Mouse (Mus musculus) left cerebral cortex, adult 2 months (tissue): Measurements from ENCODE around the gene Cmtm6. TPM values are rescaled to one million over a fixed set of nuclear protein-coding genes. Genes with fewer than 3 reads are reported as not detected.
A peak's percentile ranks its signal among the peaks of the same experiment; 100 is the strongest.

Source experiments
- DNase-seq, 2 experiments: peaks; one replicate each; pipeline ENCODE4 v3.0.0; 2021 to 2022; ENCODE audit warnings: low spot score in 2 of 2, mixed read lengths in 1 of 2; ENCODE audit errors: extremely low spot score in 1 of 2
- H3K27ac ChIP-seq: fragments of 200-600 bp; 2 replicates; pipeline ENCODE4 v1.8.1; 2022
- H3K4me3 ChIP-seq: fragments of 200-600 bp; 2 replicates; pipeline ENCODE4 v1.8.1; 2022
- CTCF ChIP-seq: fragments of 200-600 bp; IDR thresholded peaks from 2 replicates; pipeline ENCODE4 v1.8.1; 2022; ENCODE audit warnings: antibody characterized with exemption, mild to moderate bottlenecking, moderate library complexity
- intact Hi-C: fragments of 180-260 bp; cut with DNase I; formaldehyde crosslinking; loops from one replicate; pipeline ENCODE4 v1.15.1; 2025
- total RNA-seq, 2 experiments: library from RNA; stranded (reverse); gene quantifications; 2 replicates each; pipeline ENCODE4 v1.2.3; 2021

The Cmtm6 gene
- total RNA-seq, 2 experiments from 2014 or later: 19.8 to 22.4 TPM

- H3K4me3 ChIP-seq: peak overlapping the region; percentile 96
- no peak for TF ChIP-seq CTCF
- DNase-seq: no peak
- H3K27ac ChIP-seq: peak overlapping the region; percentile 93
- intact Hi-C loops: no loop called here
Measured at GRCm38 (mm10) chr9:114731871-114732682, 1.2 kb downstream of the Cmtm6 start.

GRCm38 (mm10) chr9:114733238-114733637 is 2.3 kb downstream of the Cmtm6 start:
- intact Hi-C loops: no loop called here
- Histone ChIP-seq H3K4me3 (no peak overlapping the region), H3K27ac (no peak overlapping the region)
- no peak for DNase-seq
- TF ChIP-seq CTCF: no peak

- Histone ChIP-seq H3K27ac (no peak overlapping the region), H3K4me3 (no peak overlapping the region)
- intact Hi-C loops: no loop called here
- DNase-seq: no peak
- no peak for TF ChIP-seq CTCF
Measured at GRCm38 (mm10) chr9:114736442-114736841, 5.5 kb downstream of the Cmtm6 start.

GRCm38 (mm10) chr9:114740336-114740735 is 9.4 kb downstream of the Cmtm6 start:
- no peak overlapping the region for H3K4me3 ChIP-seq
- TF ChIP-seq CTCF: no peak

GRCm38 (mm10) chr9:114742731-114743130 is 11.8 kb downstream of the Cmtm6 start:
- no peak for DNase-seq
- Histone ChIP-seq H3K4me3 (no peak overlapping the region), H3K27ac (no peak overlapping the region)
- no peak for TF ChIP-seq CTCF
- intact Hi-C loops: no loop called here

More at GRCm38 (mm10) chr9:114740336-114740735, 9.4 kb downstream of the Cmtm6 start:
- no peak for DNase-seq
- intact Hi-C loops: no loop called here
- no peak overlapping the region for H3K27ac ChIP-seq

- Histone ChIP-seq H3K4me3 (no peak overlapping the region), H3K27ac (0 out of 2 replicates have a peak overlapping the region, but pooled peaks have one; percentile 55)
- intact Hi-C loops: no loop called here
- DNase-seq: no peak
- no peak for TF ChIP-seq CTCF
Measured at GRCm38 (mm10) chr9:114745163-114745562, 14.2 kb downstream of the Cmtm6 start.

GRCm38 (mm10) chr9:114745654-114746053 is 14.7 kb downstream of the Cmtm6 start:
- no peak overlapping the region for H3K4me3 ChIP-seq
- no peak for TF ChIP-seq CTCF
- DNase-seq: no peak
- H3K27ac ChIP-seq: 0 out of 2 replicates have a peak overlapping the region, but pooled peaks have one; percentile 55
- intact Hi-C loops: no loop called here

GRCm38 (mm10) chr9:114747012-114747411 is 16.1 kb downstream of the Cmtm6 start:
- intact Hi-C loops: no loop called here
- H3K27ac ChIP-seq: peak overlapping the region; percentile 42
- peak in 1 of 2 experiments; percentile 36 for DNase-seq
- TF ChIP-seq CTCF: peak; percentile 6; the same call in 1 of the 2 replicates
- H3K4me3 ChIP-seq: no peak overlapping the region

- intact Hi-C loops: no loop called here
- no peak for TF ChIP-seq CTCF
- no peak for DNase-seq
- peak overlapping the region; percentile 42 for H3K27ac ChIP-seq
- no peak overlapping the region for H3K4me3 ChIP-seq
Measured at GRCm38 (mm10) chr9:114747466-114747865, 16.6 kb downstream of the Cmtm6 start.

GRCm38 (mm10) chr9:114751582-114751981 is 20.7 kb downstream of the Cmtm6 start:
- intact Hi-C loops: no loop called here
- TF ChIP-seq CTCF: peak; percentile 34
- DNase-seq: no peak
- H3K4me3 ChIP-seq: no peak overlapping the region
- H3K27ac ChIP-seq: no peak overlapping the region

- peak overlapping the region; percentile 62 for H3K4me3 ChIP-seq
Measured at GRCm38 (mm10) chr9:114752311-114752710, 21.4 kb downstream of the Cmtm6 start.

GRCm38 (mm10) chr9:114752863-114753484 is 22.1 kb downstream of the Cmtm6 start:
- intact Hi-C loops: no loop called here
- DNase-seq: peak; percentile 91 to 94
- TF ChIP-seq CTCF: peak; percentile 99
- H3K4me3 ChIP-seq: peak overlapping the region; percentile 62
- H3K27ac ChIP-seq: peak overlapping the region; percentile 75

More at GRCm38 (mm10) chr9:114752311-114752710, 21.4 kb downstream of the Cmtm6 start:
- DNase-seq: no peak
- H3K27ac ChIP-seq: no peak overlapping the region
- TF ChIP-seq CTCF: no peak
- intact Hi-C loops: no loop called here
